Mouse (Mus musculus) cerebellum, postnatal 25 days (tissue): ENCODE data around the gene Chaf1a.
A peak's percentile ranks its signal among the peaks of the same experiment; 100 is the strongest.

ENCODE experiments used
- DNase-seq, 2 experiments: peaks; one replicate each; pipeline ENCODE4 v3.0.0; 2021; ENCODE audit warnings: mixed read lengths in 2 of 2

Gene Chaf1a

DNA sequence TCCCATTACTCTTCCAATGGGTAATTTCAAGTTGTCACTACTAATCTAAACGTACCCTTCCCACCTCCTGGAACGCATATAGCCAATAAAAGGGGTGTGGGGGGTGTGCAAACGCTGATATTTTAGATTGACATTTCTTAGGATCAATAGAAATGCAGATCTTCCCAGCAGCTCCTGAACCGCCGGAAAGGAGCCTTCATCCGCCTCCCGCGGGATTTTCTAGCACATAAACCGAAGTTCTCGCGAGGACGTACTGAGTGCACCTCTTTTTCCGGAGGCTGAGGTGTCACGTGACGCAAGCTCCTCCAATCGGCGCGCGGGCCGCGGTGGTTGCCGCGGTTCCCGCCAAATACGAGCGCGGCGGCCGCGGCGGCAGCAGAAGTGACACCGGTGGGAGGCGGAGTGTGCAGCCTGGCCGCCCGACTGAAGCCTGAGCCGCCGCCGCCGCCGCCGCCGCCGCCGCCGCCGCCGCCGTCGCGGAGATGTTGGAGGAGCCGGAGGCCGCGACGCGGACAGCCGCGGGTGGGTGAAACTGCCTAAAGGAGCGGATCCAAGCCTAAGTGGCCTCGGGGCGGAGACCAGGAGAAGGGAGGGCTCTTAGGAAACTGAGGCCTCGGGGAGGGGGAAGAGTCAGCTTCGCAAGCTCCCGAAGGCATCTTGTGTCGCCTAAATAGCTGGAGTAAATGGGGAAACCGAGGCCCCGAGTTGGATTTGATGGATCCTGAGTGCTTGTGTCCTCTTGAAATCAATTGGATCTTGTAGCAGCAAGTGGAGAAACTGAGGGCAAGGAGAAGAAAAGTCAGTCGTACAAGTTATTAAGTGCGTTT lies at the start of gene Chaf1a:
Gene Chaf1a (plus strand): TSS at position 410 of the 827 bp plus-strand sequence.
- peak; percentile 94 to 98 for DNase-seq

DNA sequence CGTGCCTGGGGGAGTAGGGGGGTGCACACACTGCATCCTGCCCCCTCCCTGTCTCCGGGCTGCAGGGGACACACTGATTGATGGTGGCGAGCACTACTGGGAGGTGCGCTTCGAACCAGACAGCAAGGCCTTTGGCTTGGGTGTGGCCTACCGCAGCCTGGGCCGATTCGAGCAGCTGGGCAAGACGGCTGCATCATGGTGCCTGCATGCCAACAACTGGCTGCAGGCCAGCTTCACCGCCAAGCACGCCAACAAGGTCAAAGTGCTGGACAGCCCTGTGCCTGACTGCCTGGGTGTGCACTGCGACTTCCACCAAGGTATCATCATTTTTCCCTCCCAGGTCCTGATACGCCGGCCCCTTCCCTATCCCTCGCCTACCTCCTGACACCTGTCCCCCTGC lies 44.2 kb upstream of the Chaf1a start:
- DNase-seq = peak in 1 of 2 experiments; percentile 52

DNA sequence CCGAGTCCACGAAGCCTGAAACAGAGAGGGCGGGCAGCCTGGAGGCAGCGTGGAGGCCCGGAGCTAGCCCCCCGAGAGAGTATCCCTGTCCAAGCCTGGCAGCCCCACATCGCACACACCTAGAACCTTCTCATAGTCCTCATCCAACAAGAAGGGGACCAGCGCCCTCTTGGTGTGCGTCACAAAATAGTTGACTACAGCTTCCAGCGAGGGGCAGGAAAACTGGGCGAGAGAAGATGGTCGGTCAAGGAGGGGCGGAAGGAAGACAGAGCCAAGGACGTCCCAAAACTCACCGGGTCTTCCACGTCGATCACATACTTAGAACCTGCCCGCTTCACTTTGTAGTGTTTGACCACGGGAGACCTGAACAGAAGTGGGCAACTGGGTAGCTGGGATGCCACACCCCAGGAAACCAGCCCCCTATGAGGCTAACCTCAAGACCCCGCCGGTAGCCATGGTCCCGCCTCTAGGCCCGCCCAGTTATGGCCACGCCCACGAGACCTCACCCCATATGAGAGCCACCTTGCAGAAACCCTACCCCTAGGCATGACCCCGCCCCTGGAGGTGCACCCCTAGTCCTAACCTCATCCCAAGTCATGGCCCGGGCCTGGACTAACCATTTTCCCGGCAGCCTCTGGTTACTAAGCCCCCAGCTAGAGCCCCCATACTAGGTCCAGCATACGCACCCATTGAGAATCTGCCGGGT lies 40.3 kb upstream of the Chaf1a start:
- no peak for DNase-seq

DNA sequence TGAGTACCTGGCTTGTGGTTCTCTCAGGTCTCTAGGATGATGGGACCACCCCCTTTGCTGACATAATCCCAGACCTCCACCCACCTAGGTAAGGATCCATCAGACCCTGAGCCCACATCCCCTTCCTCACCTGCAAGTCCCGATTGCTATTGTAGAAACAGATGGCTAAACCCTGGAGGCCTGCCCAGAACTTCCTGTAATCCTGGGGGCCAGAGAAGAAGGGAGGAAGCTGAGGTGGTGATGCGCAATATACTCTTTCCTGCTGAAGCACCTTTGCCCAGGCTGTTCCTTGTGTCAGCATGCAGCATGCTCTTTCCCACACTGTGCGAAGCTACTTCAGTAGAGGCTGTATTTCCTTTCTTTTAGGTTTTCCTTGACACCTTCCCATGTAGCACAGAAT lies 37.2 kb upstream of the Chaf1a start:
- DNase-seq = peak; percentile 53 to 70

DNA sequence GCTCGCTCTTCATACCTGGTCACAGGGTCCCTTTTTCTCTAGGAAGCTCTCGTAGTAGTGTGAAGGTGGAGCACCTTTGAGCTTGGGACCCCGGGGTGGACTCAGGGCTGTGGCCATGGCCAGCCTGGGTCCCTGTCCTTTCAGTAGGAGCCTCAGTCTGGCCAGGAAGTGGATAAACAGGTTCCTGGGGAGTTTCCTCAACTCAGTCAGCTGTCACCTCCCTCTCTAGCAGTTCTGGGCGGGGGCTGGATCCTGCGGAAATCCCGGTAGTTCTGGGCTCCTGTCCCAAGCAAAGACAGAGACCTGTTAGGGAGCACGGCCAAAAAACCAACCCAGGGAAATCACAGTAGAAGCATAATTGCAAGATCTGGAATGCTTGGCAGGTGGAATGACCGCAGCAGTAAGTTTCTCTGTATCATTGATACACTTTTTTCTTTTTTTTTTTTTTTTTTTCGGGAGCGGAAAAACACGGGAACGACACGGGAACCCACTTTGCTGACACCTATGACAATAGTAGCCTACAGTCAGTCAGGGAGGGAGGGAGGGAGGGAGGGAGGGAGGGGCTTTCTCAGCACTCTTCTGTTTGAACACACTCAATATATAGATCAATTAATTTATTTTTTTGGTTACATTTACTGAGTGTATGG lies 34.7 kb upstream of the Chaf1a start, which contains the start of the genes Stap2 and Mpnd:
Gene Stap2 (minus strand): TSS at position 170 of the 647 bp plus-strand sequence.
Gene Mpnd (plus strand): TSS at position 297 of the 647 bp plus-strand sequence.
- peak; percentile 68 to 77 for DNase-seq

DNA sequence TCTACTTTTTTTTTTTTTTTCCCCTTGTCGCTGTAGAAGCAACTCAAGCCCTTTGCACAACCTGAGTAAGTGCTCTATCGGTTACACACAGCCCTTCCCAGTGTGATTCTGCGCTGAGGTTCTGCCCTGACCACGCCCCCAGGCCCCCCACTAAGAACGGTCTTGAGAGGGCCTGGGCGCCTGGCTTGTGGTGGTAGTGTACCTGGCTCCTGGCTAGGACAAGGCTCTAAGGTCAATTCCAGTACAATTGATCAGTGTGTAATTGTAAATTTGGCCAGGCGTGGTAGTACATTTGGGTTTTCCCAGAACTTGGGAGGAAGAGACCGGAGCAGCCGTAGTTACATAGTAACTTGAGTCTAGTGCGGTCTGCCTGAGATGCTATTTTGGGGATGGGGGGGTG lies 33.3 kb upstream of the Chaf1a start:
- no peak for DNase-seq

DNA sequence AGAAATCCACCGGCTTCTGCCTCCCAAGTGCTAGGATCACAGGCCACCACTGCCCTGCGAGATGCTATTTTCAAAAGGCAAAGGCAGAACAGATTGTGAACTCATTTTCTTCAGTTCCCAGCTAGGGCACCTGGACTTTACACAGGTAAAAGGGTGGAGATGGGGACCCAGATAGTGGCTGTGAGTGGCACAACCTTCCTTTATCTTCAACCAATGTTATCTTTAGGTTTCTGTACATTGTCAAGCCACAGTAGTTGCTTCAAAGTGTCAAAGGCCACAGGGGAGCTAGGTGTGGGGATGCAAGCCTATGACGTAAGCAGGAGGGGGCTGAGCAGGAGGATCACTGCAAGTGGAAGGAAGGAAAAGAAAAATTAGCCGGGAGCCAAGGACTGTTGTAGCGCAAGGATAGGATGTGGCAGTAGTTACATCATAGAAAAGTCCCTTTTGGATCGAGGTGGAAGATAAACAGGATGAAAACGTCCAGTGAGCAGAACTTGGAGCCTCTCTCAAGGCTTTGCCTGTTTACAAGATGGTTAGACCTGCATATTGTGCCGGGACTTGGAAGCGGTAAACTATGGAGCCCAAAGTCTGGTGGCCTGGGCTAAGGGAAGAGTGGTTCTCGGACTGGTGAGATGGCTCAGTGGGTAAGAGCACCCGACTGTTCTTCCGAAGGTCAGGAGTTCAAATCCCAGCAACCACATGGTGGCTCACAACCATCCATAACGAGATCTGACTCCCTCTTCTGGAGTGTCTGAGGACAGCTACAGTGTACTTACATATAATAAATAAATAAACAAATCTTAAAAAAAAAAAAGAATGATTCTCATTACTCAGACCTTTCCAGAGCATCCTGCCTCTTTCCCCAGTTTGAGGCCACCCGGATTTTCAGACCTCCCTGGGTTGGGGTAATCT lies 32.5 kb upstream of the Chaf1a start:
- DNase-seq = no peak

DNA sequence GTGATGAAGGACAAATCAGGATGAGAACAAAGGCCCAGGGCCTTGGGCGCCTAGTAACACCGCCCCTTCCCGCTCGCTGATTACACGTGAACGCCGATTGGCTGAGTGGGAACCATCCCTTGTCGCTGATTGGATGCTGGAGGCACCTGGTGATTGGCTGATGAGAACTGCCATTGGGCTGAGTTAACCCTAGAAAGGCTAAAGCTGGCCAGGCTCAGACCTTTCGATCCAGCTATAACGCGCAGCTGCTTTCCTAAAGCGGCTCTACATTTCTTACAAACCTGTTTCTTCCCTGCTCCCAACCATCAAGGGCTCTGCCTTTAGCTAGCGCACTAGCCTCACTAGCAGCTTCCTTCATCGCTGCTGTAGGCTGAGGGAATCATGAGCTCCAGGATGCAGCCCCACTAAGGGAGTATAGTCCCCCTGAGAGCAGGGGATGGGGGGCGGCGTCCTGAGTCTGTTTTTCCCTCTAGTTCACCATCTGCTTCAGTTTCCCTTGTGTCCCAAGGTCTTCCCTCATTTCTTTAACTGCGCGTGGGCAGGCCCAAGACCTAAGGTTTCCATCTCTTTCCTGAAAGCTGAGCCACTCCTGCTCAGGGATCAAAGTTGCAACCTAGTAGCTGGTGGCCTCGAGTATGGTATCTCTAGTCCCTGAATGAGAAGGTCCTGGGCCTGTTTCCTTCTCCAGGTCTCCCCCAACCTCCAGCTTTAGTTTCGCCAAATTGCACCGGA lies 31.7 kb upstream of the Chaf1a start:
- DNase-seq = peak; percentile 90 to 94

DNA sequence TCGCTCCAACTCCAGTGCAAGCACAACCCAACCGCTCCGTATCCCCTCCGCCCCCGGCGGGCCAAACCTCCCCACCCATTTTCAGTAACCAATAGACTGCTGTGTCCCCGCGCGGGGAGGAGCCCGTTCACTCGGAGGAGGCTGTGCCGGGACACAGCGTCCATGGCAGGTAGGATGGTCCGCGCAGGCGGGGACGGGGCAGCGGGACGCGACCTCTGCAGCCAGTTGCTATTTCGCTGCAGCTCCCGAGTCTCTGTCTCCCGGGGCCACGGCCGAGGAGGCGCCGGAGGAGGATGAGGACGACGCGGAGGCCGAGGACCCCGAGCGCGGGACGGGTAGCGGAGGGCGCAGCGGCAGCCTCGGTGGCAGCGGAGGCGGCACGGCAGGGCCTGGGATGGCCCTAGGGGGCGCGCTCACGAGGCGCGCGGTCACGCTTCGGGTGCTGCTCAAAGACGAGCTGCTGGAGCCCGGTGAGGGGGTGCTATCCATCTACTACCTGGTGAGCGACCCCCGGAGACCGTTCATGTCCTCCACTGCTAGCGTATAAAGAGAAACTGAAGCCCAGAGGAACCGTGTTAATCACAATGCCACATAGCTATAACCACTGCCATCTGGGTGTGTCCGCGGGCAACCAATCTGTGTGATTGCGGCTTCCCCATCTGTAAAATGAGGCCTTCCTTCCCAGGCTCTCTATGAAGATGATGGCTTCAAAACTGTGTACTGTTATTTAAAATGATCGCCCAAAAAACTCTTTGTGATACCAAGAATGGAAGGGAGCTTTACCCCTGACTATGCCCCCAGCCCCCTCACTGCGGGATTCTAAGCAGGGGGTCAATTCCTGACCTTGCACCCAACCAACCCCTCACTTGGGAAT lies 30.9 kb upstream of the Chaf1a start:
- DNase-seq = peak; percentile 96

DNA sequence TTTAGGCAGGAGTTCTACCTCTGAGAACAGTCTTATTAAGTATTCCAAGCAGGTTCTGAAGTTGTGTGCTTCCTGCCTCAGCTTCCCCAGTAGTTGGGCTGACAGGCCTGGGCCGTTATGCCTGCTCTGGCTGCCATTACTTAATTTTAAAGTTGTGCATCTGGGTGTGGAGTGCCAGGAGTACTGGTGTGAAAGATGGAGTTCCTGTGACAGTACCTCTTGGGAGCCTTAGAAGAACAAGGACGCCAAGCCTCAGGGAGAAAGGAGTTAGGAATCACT lies 30.3 kb upstream of the Chaf1a start:
- DNase-seq = peak in 1 of 2 experiments; percentile 34

DNA sequence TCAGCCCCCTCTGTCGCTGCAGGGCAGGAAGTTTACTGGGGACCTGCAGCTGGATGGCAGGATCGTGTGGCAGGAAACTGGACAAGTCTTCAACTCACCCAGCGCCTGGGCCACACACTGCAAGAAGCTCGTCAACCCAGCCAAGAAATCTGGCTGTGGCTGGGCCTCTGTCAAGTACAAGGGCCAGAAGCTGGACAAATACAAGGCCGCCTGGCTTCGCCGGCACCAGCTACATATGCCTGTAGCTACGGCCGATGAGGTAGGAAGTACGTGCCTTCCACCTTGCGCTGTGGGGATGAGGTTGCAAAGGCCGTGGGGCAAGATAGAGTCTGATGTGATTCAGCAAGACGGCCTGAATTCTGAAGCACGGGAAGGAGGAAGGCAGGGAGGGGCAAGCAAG lies 30.0 kb upstream of the Chaf1a start:
- DNase-seq = no peak

DNA sequence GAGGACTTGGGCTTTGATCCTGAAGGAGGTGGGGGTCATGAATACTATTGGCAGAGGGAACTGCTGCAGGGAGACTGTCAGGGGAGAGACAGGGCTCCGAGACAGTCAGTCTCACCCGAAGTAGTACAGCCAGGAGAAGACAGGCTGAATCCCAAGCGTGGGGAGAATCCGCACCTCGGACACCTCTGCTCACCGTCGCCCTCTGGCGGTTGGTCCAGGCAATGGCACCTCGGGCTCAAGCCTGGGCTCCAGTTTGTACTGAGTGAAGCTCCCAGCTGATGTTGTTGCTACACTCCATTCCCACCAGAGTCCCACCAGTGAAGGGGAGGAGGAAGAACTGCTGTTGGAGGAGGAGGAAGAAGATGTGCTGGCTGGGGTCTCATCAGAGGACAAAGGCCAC lies 29.6 kb upstream of the Chaf1a start:
- DNase-seq = peak; percentile 86 to 91

DNA sequence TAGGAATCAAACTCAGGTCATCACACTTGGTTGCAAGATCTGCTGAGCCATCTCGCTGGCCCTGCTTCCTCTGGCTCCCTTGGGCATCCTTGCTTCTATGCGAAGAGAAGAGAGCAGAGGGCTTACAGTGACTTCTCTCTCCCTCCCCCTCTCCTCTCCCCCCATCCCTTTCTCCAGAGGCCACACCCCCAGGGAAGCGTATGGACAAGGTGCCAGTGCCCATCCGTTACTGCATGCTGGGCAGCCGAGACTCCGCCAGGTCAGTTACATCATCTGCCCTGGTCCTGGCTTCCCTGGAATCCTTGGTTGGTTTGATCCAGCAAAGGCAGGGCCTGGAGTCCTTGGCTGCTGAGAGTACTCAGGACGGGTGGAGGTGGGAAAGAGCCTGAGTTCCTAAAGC lies 28.8 kb upstream of the Chaf1a start:
- peak; percentile 55 to 66 for DNase-seq

DNA sequence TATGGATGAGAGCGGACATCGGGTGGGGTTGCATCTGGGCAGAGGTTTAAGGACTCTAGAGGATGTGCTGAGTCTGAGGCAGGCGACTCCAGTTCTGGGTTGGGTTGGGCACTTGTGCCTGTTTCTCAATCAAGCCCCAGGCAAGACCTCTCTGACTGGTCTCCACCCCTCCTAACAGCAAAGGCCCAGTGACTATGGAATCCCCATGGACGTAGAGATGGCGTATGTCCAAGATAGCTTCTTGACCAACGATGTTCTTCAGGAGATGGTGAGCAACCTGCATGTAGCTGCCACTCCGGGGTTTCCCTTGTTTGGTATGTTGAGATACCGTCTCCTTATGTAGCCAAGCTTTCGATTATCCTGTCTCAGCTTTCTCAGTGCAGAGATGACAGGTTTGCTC lies 24.9 kb upstream of the Chaf1a start:
- DNase-seq = no peak

DNA sequence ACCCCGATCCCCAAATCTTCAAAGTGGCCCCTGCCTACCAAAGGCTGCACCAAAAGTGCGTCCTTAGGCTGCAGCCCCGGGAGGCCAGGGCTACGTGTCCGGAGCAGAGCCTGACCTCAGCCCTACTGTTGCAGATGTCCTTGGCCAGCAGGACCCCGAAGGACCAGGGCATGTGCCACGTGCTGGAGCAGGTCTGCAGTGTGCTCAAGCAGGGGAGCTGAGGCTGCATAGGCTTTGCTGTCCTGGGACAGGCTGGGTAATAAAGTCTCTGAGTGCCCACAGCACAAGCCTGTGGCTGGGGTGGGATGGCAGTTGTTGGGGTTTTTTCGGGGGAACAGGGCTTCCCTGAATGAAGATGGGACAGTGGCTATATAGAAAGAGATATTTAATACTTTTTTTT lies 23.9 kb upstream of the Chaf1a start:
- DNase-seq = no peak

DNA sequence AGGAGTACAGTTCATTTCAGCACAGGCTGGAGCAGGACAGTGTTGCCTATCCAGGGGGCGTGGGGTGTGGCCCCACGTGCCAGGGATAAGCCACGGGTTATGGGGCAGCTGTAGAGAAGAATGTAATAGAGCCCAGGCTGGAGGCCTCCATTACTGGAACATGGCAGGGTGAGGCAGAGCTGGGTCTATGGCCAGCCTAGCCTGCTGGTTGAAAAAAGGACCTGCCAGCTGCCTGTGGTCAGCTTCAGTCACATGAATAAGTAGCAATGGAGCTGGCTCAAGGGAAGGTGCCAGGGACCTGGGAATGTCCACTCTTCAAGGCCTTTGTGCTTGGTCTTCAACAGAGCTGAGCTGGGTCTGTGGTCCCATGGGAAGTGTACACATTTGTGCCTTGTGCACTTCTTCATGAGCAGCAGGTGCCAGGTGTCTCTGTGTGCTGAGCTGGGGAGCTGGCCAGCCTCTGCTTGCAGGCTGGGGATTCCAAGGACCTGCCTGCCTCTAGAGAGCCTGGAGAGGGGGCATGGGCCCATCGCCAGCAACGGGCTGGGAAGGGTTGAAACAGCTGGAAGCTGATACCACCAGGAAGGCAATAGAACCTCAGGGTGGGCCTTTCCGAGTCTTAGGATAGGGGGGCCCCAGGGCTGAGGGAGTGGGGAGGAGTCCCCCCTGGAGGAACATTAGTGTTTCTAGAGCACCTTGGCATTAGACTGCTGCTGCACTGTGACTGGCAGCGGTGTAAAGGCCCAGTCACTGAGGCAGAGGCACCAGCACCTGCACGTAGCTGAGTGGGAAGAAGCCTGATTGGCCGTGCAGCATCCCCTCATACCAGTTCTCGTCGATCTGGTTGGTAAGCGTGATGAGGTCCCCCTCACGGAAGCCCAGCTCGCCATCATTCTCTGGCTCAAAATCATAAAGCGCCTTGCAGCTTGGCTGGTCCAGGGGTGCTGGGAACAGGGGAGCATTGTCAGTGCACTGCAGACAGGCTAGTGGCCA lies 23.1 kb upstream of the Chaf1a start:
- DNase-seq = peak; percentile 42 to 62

DNA sequence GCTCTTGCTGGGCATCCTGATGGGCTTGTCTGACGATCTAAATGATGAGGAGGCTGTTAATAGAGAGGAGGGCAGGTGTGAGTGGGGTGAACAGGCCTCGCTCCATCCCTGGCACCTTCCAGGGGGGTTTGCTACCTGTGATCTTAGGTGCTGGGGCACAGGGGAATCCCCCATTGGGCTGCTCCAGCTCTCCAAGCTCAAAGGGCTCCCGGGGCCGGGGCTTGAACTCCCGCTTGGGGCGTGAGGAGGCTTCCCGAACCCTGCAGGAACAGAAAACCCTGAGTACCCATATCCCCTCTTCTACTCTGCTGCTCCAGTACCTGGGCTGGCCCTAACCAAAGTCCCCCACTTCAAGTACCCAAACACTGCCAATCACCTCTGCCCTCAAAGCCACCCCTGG lies 22.4 kb upstream of the Chaf1a start:
- DNase-seq = peak in 1 of 2 experiments; percentile 38

DNA sequence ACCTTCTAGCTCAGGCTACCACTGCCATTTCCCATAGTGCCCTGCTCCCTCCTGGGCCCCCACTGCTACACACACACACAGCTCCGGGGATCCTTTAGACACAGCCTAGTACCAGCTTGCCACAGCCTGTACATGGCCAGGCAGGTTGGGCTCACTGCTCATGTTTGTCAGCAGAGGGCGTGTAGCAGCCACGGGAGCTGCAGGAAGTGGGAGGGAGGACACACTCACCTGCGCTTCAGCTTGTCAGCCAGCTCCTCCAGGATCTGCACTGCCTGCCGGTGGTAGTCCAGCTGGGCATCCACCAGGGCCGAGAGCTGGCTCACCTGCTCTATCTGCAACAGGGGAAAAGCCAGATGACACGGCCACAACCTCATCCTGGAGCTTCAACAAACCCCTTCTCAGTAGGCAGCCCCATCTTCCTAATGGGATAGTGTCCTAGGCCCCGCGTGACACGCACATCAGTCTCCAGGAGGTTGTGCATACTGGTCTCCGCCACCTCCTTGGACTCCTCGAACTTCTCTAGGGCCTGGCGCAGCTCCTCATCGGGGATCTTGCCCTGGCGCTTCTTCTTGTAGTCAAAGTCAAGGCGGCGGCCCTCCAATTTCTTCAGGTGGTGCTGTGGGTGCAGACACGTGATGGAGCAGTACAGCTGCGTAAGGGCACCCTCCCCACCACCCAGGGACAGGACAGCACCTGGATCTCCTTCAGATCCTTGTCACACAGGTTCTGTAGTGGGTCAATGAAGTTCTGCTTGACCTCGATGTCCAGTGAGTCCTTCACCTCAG lies 21.7 kb upstream of the Chaf1a start:
- DNase-seq = peak; percentile 86 to 91
